Mouse (Mus musculus): ENCODE results near the gene Igsf23. TPM values are rescaled to one million over a fixed set of nuclear protein-coding genes. Genes with fewer than 3 reads are reported as not detected.
"Not testable (repeated sequence)": the region's sequence is repeated elsewhere in the genome, so short reads cannot be mapped to it uniquely, and the experiment has no call there.

Gene Igsf23
- 171 and 189 TPM in 2 replicates for polyA plus RNA-seq (2015; fragmentation: Nextera tagmentation; extraction: Ambion mirVana)

DNA sequence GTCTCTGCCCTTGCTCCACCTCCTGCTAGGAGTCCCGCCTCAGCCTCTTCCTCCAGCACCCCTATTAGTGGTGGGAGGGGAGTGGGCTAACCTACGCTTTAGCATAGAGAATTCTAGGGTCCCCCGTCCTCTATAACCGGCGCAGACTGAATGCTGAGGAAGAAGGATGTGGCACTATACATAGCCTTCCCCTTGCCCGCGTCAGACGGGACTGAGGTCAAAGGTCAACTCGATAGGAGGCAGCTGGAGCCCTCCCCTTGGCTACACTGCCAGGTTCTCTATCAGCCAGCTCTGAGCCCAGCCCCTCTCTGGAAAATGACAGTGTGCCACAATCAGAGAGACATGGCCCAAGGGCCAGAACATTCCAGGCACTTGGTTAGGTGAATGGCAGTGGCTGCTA is at the start of gene Igsf23:
Igsf23 (minus strand) TSS at position 168 of the 400 bp plus-strand sequence.
- Histone ChIP-seq H3K27me3 (replicated peaks; ENCODE audit: control insufficient read depth, insufficient read depth, low read length) (no peaks in the 10 kb centered on the region), H3K9ac (ENCODE audit: low read depth, low read length) (peak within 1 kb of the TSS; percentile 7), H3K4me3 (ENCODE audit: low read depth, low read length) (peak within 1 kb of the TSS; percentile 23), H3K36me3 (ENCODE audit: control insufficient read depth, insufficient read depth) (no peaks in the 10 kb centered on the region; the same call in 1 of the 2 replicates), H3K4me1 (replicated peaks; ENCODE audit: control insufficient read depth, insufficient read depth, low read length) (no peaks in the 10 kb centered on the region), H3K9me3 (ENCODE audit: control insufficient read depth) (no peaks in the 10 kb centered on the region), H3K27ac (ENCODE audit: low read depth, low read length) (peak within 1 kb of the TSS; percentile 79), H3K4me2 (replicated peaks; ENCODE audit: low read depth) (peak within 1 kb of the TSS; percentile 55)
- 27% methylated on average over 9 of the region's 9 CpGs for WGBS
- ATAC-seq, result peak; percentile 81
- no peak for TF ChIP-seq CTCF (IDR thresholded peaks at IDR 0.05; ENCODE audit: low read depth)

DNA sequence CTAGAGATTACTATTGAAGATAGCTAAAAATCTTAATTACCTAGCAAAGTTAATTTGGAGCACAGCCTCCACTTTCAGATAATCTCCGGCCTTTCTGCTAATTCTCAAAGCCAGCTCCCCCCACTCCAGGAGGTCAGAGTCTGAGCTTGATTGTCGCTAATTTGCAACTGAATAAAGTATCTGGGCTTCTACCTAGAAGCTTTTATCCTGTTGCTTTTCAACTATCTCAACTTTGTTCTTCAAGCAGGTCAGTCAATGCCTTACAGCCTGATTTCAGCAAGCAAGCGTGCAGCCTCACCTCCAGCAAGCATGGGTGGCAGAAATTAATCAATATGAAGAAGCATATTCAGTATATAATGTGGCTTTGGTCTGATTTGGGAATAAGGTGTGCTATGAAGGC is 46.2 kb upstream of the Igsf23 start:
- not testable (repeated sequence) for H3K4me1 ChIP-seq (replicated peaks; ENCODE audit: control insufficient read depth, insufficient read depth, low read length); H3K36me3 ChIP-seq (ENCODE audit: control insufficient read depth, insufficient read depth); H3K9me3 ChIP-seq (ENCODE audit: control insufficient read depth); H3K27ac ChIP-seq (ENCODE audit: low read depth, low read length); ATAC-seq; H3K27me3 ChIP-seq (replicated peaks; ENCODE audit: control insufficient read depth, insufficient read depth, low read length); H3K4me2 ChIP-seq (replicated peaks; ENCODE audit: low read depth); H3K9ac ChIP-seq (ENCODE audit: low read depth, low read length); H3K4me3 ChIP-seq (ENCODE audit: low read depth, low read length)
- WGBS, result 64% methylated on average over 3 of the region's 3 CpGs

DNA sequence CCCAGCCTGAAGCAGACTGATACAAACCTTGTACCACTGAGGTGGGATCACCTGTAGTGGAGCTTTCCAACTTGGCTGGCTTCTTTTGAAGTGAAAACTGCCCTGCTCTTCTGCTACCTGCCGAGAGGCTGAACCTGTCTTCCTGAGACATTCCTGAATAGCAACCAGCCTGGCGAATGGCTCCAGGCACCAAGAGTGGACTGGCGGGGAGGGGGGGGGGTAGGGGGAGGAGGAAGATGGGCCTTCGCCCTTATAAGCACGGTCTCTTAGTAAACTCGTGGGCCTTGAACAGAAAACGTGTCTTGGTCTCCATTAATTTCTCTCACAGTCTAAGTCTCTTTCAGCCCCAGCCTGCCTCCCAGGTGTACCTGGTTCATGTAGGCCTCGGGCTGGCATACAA is 40.6 kb upstream of the Igsf23 start, which contains the start of gene Nlrp9b:
Nlrp9b (plus strand) TSS at position 301 of the 400 bp plus-strand sequence.
- H3K9me3 ChIP-seq (ENCODE audit: control insufficient read depth); H3K4me2 ChIP-seq (replicated peaks; ENCODE audit: low read depth): not testable (repeated sequence)
- 71% methylated on average over 8 of the region's 8 CpGs for whole genome bisulfite sequencing

DNA sequence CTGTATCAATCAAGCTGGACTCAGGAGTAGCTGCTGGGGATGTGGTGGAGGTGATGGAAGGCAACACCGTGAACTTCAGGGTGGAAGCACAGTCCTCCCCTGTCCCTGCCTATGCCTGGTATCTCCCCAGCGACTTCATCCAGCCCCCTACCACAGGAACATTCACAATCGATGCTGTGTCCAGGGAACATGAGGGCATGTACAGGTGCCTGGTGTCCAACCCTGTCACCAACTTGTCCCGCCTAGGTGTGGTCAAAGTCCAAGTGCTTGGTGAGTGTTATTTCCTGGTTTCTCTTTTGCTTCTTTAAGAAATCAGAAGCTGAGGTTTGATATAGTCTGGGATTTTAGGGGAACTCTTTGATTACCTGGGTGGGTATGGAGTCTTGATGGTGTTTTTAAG is 21.0 kb upstream of the Igsf23 start:
- ATAC-seq, result peak; percentile 75
- WGBS, result 59% methylated on average over 4 of the region's 4 CpGs

More for the DNA sequence above, 40.6 kb upstream of the Igsf23 start, which contains the start of gene Nlrp9b:
- not testable (repeated sequence) for H3K36me3 ChIP-seq (ENCODE audit: control insufficient read depth, insufficient read depth); H3K27ac ChIP-seq (ENCODE audit: low read depth, low read length); ATAC-seq; H3K27me3 ChIP-seq (replicated peaks; ENCODE audit: control insufficient read depth, insufficient read depth, low read length); H3K4me1 ChIP-seq (replicated peaks; ENCODE audit: control insufficient read depth, insufficient read depth, low read length); H3K9ac ChIP-seq (ENCODE audit: low read depth, low read length); H3K4me3 ChIP-seq (ENCODE audit: low read depth, low read length)

DNA sequence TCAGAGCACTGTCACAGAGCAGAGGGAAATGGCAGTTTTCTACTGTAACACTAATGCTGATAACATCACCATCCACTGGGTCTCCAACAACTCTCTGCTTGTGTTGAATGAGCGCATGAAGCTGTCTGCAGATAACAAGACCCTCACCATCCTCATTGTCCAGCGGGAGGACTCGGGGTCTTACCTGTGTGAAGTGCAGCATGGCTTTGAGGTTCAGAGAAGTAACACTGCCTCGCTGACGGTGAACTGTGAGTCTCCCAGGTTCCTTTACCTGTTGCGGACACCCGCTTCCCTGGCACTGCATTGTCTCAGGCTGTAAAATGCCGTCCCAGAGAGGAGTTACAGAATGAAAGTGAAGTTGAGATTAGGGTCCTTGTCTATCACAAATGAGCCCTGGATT is 19.6 kb upstream of the Igsf23 start:
- no peak overlapping the region for H3K27ac ChIP-seq (ENCODE audit: low read depth, low read length)
- TF ChIP-seq CTCF (IDR thresholded peaks at IDR 0.05; ENCODE audit: low read depth), result no peak

More for the DNA sequence above, 21.0 kb upstream of the Igsf23 start:
- no peaks in the 10 kb centered on the region for H3K9me3 ChIP-seq (ENCODE audit: control insufficient read depth)
- no peak overlapping the region for H3K9ac ChIP-seq (ENCODE audit: low read depth, low read length)
- no peak overlapping the region for H3K4me2 ChIP-seq (replicated peaks; ENCODE audit: low read depth)
- no peak for TF ChIP-seq CTCF (IDR thresholded peaks at IDR 0.05; ENCODE audit: low read depth)
- 0 out of 2 replicates have a peak, but pooled peaks cover 3% of the 10 kb centered on the region for H3K4me1 ChIP-seq (replicated peaks; ENCODE audit: control insufficient read depth, insufficient read depth, low read length)
- H3K27me3 ChIP-seq (replicated peaks; ENCODE audit: control insufficient read depth, insufficient read depth, low read length), result no peaks in the 10 kb centered on the region
- peak overlapping the region; percentile 46 for H3K27ac ChIP-seq (ENCODE audit: low read depth, low read length)
- peaks cover 28% of the 10 kb centered on the region; the same call in 1 of the 2 replicates for H3K36me3 ChIP-seq (ENCODE audit: control insufficient read depth, insufficient read depth)
- H3K4me3 ChIP-seq (ENCODE audit: low read depth, low read length), result no peak overlapping the region

DNA sequence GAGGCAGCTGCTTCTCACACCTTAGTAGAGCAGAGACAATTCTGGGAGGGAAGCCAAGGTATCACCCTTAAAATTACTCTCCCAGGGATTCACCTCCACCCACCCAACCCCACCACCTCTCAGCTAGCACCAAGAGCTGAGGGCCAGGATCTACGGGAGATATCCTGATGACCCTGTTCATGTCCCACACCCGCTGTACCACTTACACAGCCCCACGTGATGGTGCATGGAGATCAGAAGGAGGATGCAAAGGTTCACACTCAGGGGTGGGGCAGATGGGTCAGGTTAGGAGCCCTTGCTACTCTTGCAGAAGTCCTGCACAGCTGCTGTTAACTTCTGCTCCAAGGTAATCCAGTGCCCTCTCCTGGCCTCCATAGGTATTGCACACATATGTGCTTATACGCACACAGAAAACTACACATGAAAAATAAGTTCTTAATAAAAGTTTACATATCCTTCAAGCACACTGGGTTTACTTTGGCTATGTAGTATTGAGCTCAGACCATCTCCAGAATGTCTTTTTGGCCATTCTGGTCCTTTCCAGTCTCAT is 19.1 kb upstream of the Igsf23 start:
- H3K4me1 ChIP-seq (replicated peaks; ENCODE audit: control insufficient read depth, insufficient read depth, low read length), result 0 out of 2 replicates have a peak, but pooled peaks cover 6% of the 10 kb centered on the region
- H3K4me3 ChIP-seq (ENCODE audit: low read depth, low read length), result no peak overlapping the region
- TF ChIP-seq CTCF (IDR thresholded peaks at IDR 0.05; ENCODE audit: low read depth), result peak; percentile 54
- ATAC-seq, result no peak
- 93% methylated on average over 4 of the region's 4 CpGs for WGBS
- H3K27me3 ChIP-seq (replicated peaks; ENCODE audit: control insufficient read depth, insufficient read depth, low read length), result no peaks in the 10 kb centered on the region
- H3K9ac ChIP-seq (ENCODE audit: low read depth, low read length), result no peak overlapping the region
- peaks cover 22% of the 10 kb centered on the region; the same call in 1 of the 2 replicates for H3K36me3 ChIP-seq (ENCODE audit: control insufficient read depth, insufficient read depth)
- H3K27ac ChIP-seq (ENCODE audit: low read depth, low read length), result no peak overlapping the region
- H3K9me3 ChIP-seq (ENCODE audit: control insufficient read depth), result no peaks in the 10 kb centered on the region
- H3K4me2 ChIP-seq (replicated peaks; ENCODE audit: low read depth), result no peak overlapping the region

More for the DNA sequence above, 19.6 kb upstream of the Igsf23 start:
- H3K9ac ChIP-seq (ENCODE audit: low read depth, low read length), result no peak overlapping the region
- H3K27me3 ChIP-seq (replicated peaks; ENCODE audit: control insufficient read depth, insufficient read depth, low read length), result no peaks in the 10 kb centered on the region
- WGBS, result 93% methylated on average over 8 of the region's 8 CpGs
- peaks cover 26% of the 10 kb centered on the region; the same call in 1 of the 2 replicates for H3K36me3 ChIP-seq (ENCODE audit: control insufficient read depth, insufficient read depth)
- ATAC-seq, result no peak
- no peaks in the 10 kb centered on the region for H3K9me3 ChIP-seq (ENCODE audit: control insufficient read depth)
- no peak overlapping the region for H3K4me3 ChIP-seq (ENCODE audit: low read depth, low read length)
- H3K4me2 ChIP-seq (replicated peaks; ENCODE audit: low read depth), result no peak overlapping the region
- 0 out of 2 replicates have a peak, but pooled peaks cover 6% of the 10 kb centered on the region for H3K4me1 ChIP-seq (replicated peaks; ENCODE audit: control insufficient read depth, insufficient read depth, low read length)

Data from intestine, postnatal 0 days (tissue).